Mouse (Mus musculus) gastrocnemius, postnatal 36 days (tissue): ENCODE results near the gene Chrm1. TPM values are rescaled to one million over a fixed set of nuclear protein-coding genes. Genes with fewer than 3 reads are reported as not detected.

Experiments
- total RNA-seq, 2 experiments: library from RNA; stranded (reverse); gene quantifications; 2 replicates each; pipeline ENCODE4 v1.2.3; 2021

The Chrm1 gene
- total RNA-seq, 2 experiments from 2014 or later, result not detected

Other genes with a start within 250 kb of the Chrm1 start
- gene Slc22a8, start 72.5 kb upstream of the Chrm1 start, total RNA-seq, result not detected
- not detected for gene Slc22a6, start 45.8 kb upstream of the Chrm1 start, total RNA-seq
- 10 to 100 TPM; 27.9 to 30.0 TPM for gene Slc3a2, start 59.6 kb downstream of the Chrm1 start, total RNA-seq
- gene Wdr74, start 72.0 kb downstream of the Chrm1 start, total RNA-seq, result 10 to 100 TPM; 15.2 to 20.4 TPM
- gene 1700092M07Rik, start 76.9 kb downstream of the Chrm1 start, total RNA-seq, result under 1 TPM in 1 of 2 experiments, not detected in 1; 0.66 TPM
- 10 to 100 TPM; 19.0 to 19.9 TPM for gene Stx5a, start 77.6 kb downstream of the Chrm1 start, total RNA-seq
- gene Nxf1, start 93.3 kb downstream of the Chrm1 start, total RNA-seq, result 10 to 100 TPM; 24.1 to 32.9 TPM
- gene Tmem223, start 107.2 kb downstream of the Chrm1 start, total RNA-seq, result 10 to 100 TPM; 79.6 to 84.2 TPM
- 1 to 10 TPM; 6.1 to 8.2 TPM for gene Tmem179b, start 110.7 kb downstream of the Chrm1 start, total RNA-seq
- 1 to 10 TPM; 4.6 to 4.9 TPM for gene Taf6l, start 122.6 kb downstream of the Chrm1 start, total RNA-seq
- gene Polr2g, start 134.8 kb downstream of the Chrm1 start, total RNA-seq, result 10 to 100 TPM; 32.0 to 35.4 TPM
- gene Zbtb3, start 138.8 kb downstream of the Chrm1 start, total RNA-seq, result under 1 TPM; 0.42 to 0.74 TPM
- 1 to 10 TPM; 9.2 TPM for gene Ttc9c, start 155.5 kb downstream of the Chrm1 start, total RNA-seq
- gene Hnrnpul2, start 156.2 kb downstream of the Chrm1 start, total RNA-seq, result 10 to 100 TPM; 31.0 to 36.6 TPM
- gene AC129217.1, start 166.0 kb downstream of the Chrm1 start, total RNA-seq, result 1 to 10 TPM in 1 of 2 experiments, not detected in 1; 1.4 TPM
- 10 to 100 TPM; 15.9 to 17.8 TPM for gene Bscl2, start 173.7 kb downstream of the Chrm1 start, total RNA-seq
- gene Gng3, start 175.4 kb downstream of the Chrm1 start, total RNA-seq, result not detected
- 1 to 10 TPM; 5.8 to 8.8 TPM for gene Lrrn4cl, start 187.0 kb downstream of the Chrm1 start, total RNA-seq
- gene Ubxn1, start 207.7 kb downstream of the Chrm1 start, total RNA-seq, result 100 to 1,000 TPM; 197 to 321 TPM
- gene Uqcc3, start 217.1 kb downstream of the Chrm1 start, total RNA-seq, result 10 to 100 TPM; 56.4 to 67.2 TPM
- 1 to 10 TPM; 3.5 TPM for gene Lbhd1, start 219.9 kb downstream of the Chrm1 start, total RNA-seq
- gene Gm49403, start 220.1 kb downstream of the Chrm1 start, total RNA-seq, result not detected
- gene 1810009A15Rik, start 225.1 kb downstream of the Chrm1 start, total RNA-seq, result 10 to 100 TPM; 15.6 to 17.1 TPM
- gene Gm49416, start 225.1 kb downstream of the Chrm1 start, total RNA-seq, result under 1 TPM in 1 of 2 experiments, not detected in 1; 0.84 TPM
- gene Ints5, start 229.2 kb downstream of the Chrm1 start, total RNA-seq, result 1 to 10 TPM; 8.4 to 9.4 TPM
- gene Ganab, start 234.3 kb downstream of the Chrm1 start, total RNA-seq, result 10 to 100 TPM; 19.3 to 19.9 TPM